Mouse (Mus musculus): Measurements from ENCODE around the gene Gm10337. TPM values are rescaled to one million over a fixed set of nuclear protein-coding genes. Genes with fewer than 3 reads are reported as not detected.

Gm10337 gene
- polyA plus RNA-seq, 1 experiment from 2014 or later, result not detected

DNA sequence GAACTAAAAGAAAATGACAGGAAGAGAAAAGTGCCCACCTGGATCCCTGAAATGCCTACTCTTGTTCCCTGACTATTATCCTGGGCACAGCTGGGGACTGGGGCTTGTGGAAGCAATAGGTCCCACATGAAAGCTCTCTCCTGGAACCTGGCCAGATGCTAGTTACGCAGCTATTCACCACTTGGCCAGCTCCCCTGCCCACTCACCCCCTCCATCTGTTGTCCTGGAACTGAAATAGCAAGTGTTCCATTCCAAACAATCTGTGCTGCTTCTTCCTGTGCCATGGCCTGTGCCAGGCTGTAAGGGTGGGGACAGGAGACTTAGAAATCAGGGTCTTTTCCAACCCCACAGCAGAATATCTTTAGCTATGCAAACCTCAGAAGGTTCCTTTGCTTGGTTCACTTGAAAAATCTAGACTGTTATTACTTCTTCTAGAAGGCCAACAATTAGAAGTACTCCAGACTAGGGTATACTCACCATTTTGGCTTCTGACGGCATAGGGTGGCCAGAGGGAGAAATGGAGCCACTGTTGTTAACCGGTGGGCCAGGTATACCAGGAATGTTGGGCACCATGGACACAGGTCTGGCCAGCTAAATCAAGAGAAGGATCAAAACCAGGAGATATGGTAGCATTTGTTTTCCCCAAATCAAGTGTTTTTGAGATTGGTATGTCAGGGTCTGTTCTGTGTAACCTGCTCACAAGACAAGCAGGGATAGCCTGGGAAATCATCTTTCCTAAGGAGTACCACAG lies 43.3 kb downstream of the Gm10337 start:
- Histone ChIP-seq H3K4me3 (ENCODE audit: low read depth, low read length) (no peak overlapping the region), H3K27ac (ENCODE audit: low read depth, low read length) (peak overlapping the region; percentile 45; the same call in 1 of the 2 replicates), H3K4me1 (ENCODE audit: control insufficient read depth, insufficient read depth, low read length) (no peaks in the 10 kb centered on the region), H3K4me2 (ENCODE audit: low read depth, low read length) (no peak overlapping the region), H3K36me3 (ENCODE audit: control insufficient read depth, insufficient read depth, low read length) (peaks cover 18% of the 10 kb centered on the region), H3K9ac (replicated peaks; ENCODE audit: low read depth, low read length) (no peak overlapping the region), H3K9me3 (ENCODE audit: control insufficient read depth, low read length) (no peaks in the 10 kb centered on the region), H3K27me3 (ENCODE audit: control insufficient read depth, insufficient read depth, low read length) (no peaks in the 10 kb centered on the region)
- WGBS, result 72% methylated on average over 3 of the region's 3 CpGs
- ATAC-seq (ENCODE audit: low read depth), result peak; percentile 49; the same call in 1 of the 2 replicates

- Histone ChIP-seq H3K27ac (ENCODE audit: low read depth, low read length) (peak overlapping the region; percentile 45; the same call in 1 of the 2 replicates), H3K4me2 (ENCODE audit: low read depth, low read length) (no peak overlapping the region)
- no peak; the same call in 1 of the 2 replicates for ATAC-seq (ENCODE audit: low read depth)
Observed at GRCm38 (mm10) chr15:102547478-102547877, 44.0 kb downstream of the Gm10337 start.

DNA sequence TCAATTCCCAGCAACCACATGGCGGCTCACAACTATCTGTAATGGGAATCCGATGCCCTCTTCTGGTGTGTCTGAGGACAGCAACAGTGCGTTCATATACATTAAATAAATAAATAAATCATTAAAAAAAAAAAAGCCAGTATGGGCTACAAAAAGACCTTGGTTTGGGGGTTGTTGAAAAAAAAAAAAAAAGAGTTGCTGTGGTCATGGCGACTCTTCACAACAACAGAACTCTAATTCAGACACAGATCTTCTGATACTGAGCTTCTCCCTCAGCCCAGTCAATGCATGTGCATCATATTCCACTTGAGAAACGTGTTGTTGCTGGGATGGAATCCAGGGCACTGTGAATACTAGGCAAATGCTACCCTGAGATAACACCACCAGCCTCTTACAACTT lies 49.1 kb downstream of the Gm10337 start:
- Histone ChIP-seq H3K4me3 (ENCODE audit: low read depth, low read length) (no peak overlapping the region), H3K4me1 (ENCODE audit: control insufficient read depth, insufficient read depth, low read length) (no peaks in the 10 kb centered on the region), H3K9me3 (ENCODE audit: control insufficient read depth, low read length) (no peaks in the 10 kb centered on the region), H3K27me3 (ENCODE audit: control insufficient read depth, insufficient read depth, low read length) (no peaks in the 10 kb centered on the region), H3K9ac (replicated peaks; ENCODE audit: low read depth, low read length) (no peak overlapping the region), H3K36me3 (ENCODE audit: control insufficient read depth, insufficient read depth, low read length) (peaks cover 30% of the 10 kb centered on the region), H3K27ac (ENCODE audit: low read depth, low read length) (no peak overlapping the region), H3K4me2 (ENCODE audit: low read depth, low read length) (no peak overlapping the region)
- WGBS, result 97% methylated on average over 5 of the region's 5 CpGs
- no peak for ATAC-seq (ENCODE audit: low read depth)

More at GRCm38 (mm10) chr15:102547478-102547877, 44.0 kb downstream of the Gm10337 start:
- H3K36me3 ChIP-seq (ENCODE audit: control insufficient read depth, insufficient read depth, low read length), result peaks cover 22% of the 10 kb centered on the region
- H3K9me3 ChIP-seq (ENCODE audit: control insufficient read depth, low read length), result no peaks in the 10 kb centered on the region
- H3K27me3 ChIP-seq (ENCODE audit: control insufficient read depth, insufficient read depth, low read length), result no peaks in the 10 kb centered on the region
- no peak overlapping the region for H3K9ac ChIP-seq (replicated peaks; ENCODE audit: low read depth, low read length)
- no peak overlapping the region for H3K4me3 ChIP-seq (ENCODE audit: low read depth, low read length)
- WGBS, result 78% methylated on average over 3 of the region's 3 CpGs
- H3K4me1 ChIP-seq (ENCODE audit: control insufficient read depth, insufficient read depth, low read length), result no peaks in the 10 kb centered on the region

Other genes with a start within 250 kb of the Gm10337 start
- 4.3 and 6.9 TPM in 2 replicates for gene Rarg, start 246.2 kb upstream of the Gm10337 start, polyA plus RNA-seq (2014; fragmentation: Nextera tagmentation; extraction: Ambion mirVana)
- not detected in 2 replicates for gene Gm9918, start 233.2 kb upstream of the Gm10337 start, polyA plus RNA-seq (2014; fragmentation: Nextera tagmentation; extraction: Ambion mirVana)
- 54.0 and 55.1 TPM in 2 replicates for gene Mfsd5, start 224.3 kb upstream of the Gm10337 start, polyA plus RNA-seq (2014; fragmentation: Nextera tagmentation; extraction: Ambion mirVana)
- gene Espl1, start 207.5 kb upstream of the Gm10337 start, polyA plus RNA-seq (2014; fragmentation: Nextera tagmentation; extraction: Ambion mirVana), result 3.4 and 4.4 TPM in 2 replicates
- gene Pfdn5, start 177.6 kb upstream of the Gm10337 start, polyA plus RNA-seq (2014; fragmentation: Nextera tagmentation; extraction: Ambion mirVana), result 546 and 560 TPM in 2 replicates
- gene Myg1, start 172.0 kb upstream of the Gm10337 start, polyA plus RNA-seq (2014; fragmentation: Nextera tagmentation; extraction: Ambion mirVana), result 89.1 and 99.2 TPM in 2 replicates
- 25.8 and 26.8 TPM in 2 replicates for gene Aaas, start 153.0 kb upstream of the Gm10337 start, polyA plus RNA-seq (2014; fragmentation: Nextera tagmentation; extraction: Ambion mirVana)
- gene Sp7, start 136.5 kb upstream of the Gm10337 start, polyA plus RNA-seq (2014; fragmentation: Nextera tagmentation; extraction: Ambion mirVana), result 0.39 and 4.0 TPM in 2 replicates
- gene Sp1, start 97.6 kb upstream of the Gm10337 start, polyA plus RNA-seq (2014; fragmentation: Nextera tagmentation; extraction: Ambion mirVana), result 5.3 and 6.3 TPM in 2 replicates
- 0.22 and 0.82 TPM in 2 replicates for gene Amhr2, start 58.4 kb upstream of the Gm10337 start, polyA plus RNA-seq (2014; fragmentation: Nextera tagmentation; extraction: Ambion mirVana)
- gene Prr13, start 44.7 kb upstream of the Gm10337 start, polyA plus RNA-seq (2014; fragmentation: Nextera tagmentation; extraction: Ambion mirVana), result 85.8 and 104 TPM in 2 replicates
- gene Pcbp2, start 33.2 kb upstream of the Gm10337 start, polyA plus RNA-seq (2014; fragmentation: Nextera tagmentation; extraction: Ambion mirVana), result 159 and 160 TPM in 2 replicates
- 44.8 and 48.8 TPM in 2 replicates for gene Map3k12, start 13.3 kb downstream of the Gm10337 start, polyA plus RNA-seq (2014; fragmentation: Nextera tagmentation; extraction: Ambion mirVana)
- 86.4 and 87.7 TPM in 2 replicates for gene Tarbp2, start 14.5 kb downstream of the Gm10337 start, polyA plus RNA-seq (2014; fragmentation: Nextera tagmentation; extraction: Ambion mirVana)
- gene Npff, start 21.2 kb downstream of the Gm10337 start, polyA plus RNA-seq (2014; fragmentation: Nextera tagmentation; extraction: Ambion mirVana), result 16.0 and 23.9 TPM in 2 replicates
- gene Gm28047, start 121.3 kb downstream of the Gm10337 start, polyA plus RNA-seq (2014; fragmentation: Nextera tagmentation; extraction: Ambion mirVana), result not detected in 2 replicates
- 13.3 and 16.2 TPM in 2 replicates for gene Atf7, start 121.7 kb downstream of the Gm10337 start, polyA plus RNA-seq (2014; fragmentation: Nextera tagmentation; extraction: Ambion mirVana)
- 44.6 and 47.5 TPM in 2 replicates for gene Atp5g2, start 168.6 kb downstream of the Gm10337 start, polyA plus RNA-seq (2014; fragmentation: Nextera tagmentation; extraction: Ambion mirVana)
- gene Calcoco1, start 218.5 kb downstream of the Gm10337 start, polyA plus RNA-seq (2014; fragmentation: Nextera tagmentation; extraction: Ambion mirVana), result 23.5 and 29.3 TPM in 2 replicates